ENCODE assay signal across 14 mouse cellular contexts in genomic region chr6:109167439-109167838, GRCm38 (mm10).
"Had no signal": no experiment of that assay in that cellular context is flagged by ENCODE, and none has a peak within 500 bp of the region (broad histone marks: within the 10 kb centered on the region; RNA-seq: fewer than 3 reads in every experiment).

No protein-coding gene starts in this region.

- H3K9ac ChIP-seq: kidney, embryonic 15.5 days; limb, embryonic 15.5 days; liver, embryonic 12.5 days; midbrain, embryonic 12.5 days; neural tube, embryonic 13.5 days; stomach, embryonic 15.5 days had no signal

- H3K4me3 ChIP-seq: kidney, embryonic 15.5 days; limb, embryonic 15.5 days; liver, embryonic 12.5 days; midbrain, embryonic 12.5 days; neural tube, embryonic 13.5 days; stomach, embryonic 15.5 days had no signal

- H3K4me2 ChIP-seq: kidney, embryonic 15.5 days; limb, embryonic 15.5 days; liver, embryonic 12.5 days; midbrain, embryonic 12.5 days; neural tube, embryonic 13.5 days; stomach, embryonic 15.5 days had no signal

- H3K27me3 ChIP-seq: kidney, embryonic 15.5 days; limb, embryonic 15.5 days; liver, embryonic 12.5 days; midbrain, embryonic 12.5 days; neural tube, embryonic 13.5 days; stomach, embryonic 15.5 days had no signal

- H3K4me1 ChIP-seq: kidney, embryonic 15.5 days; limb, embryonic 15.5 days; liver, embryonic 12.5 days; midbrain, embryonic 12.5 days; stomach, embryonic 15.5 days had no signal

- H3K36me3 ChIP-seq: kidney, embryonic 15.5 days; limb, embryonic 15.5 days; liver, embryonic 12.5 days; midbrain, embryonic 12.5 days; neural tube, embryonic 13.5 days; stomach, embryonic 15.5 days had no signal

- H3K27ac ChIP-seq: kidney, embryonic 15.5 days; limb, embryonic 15.5 days; liver, embryonic 12.5 days; midbrain, embryonic 12.5 days; neural tube, embryonic 13.5 days; stomach, embryonic 15.5 days had no signal

- DNase-seq: kidney, postnatal 14 days; left cerebral cortex, postnatal 4 days; retina, postnatal 1 day; right cerebral cortex, postnatal 4 days; spleen, adult 18-20 months; thymus, adult 2 months; thymus, postnatal 25 days had no signal

- ATAC-seq: liver, embryonic 12.5 days; midbrain, embryonic 16.5 days had no signal

- H3K9me3 ChIP-seq: kidney, embryonic 15.5 days; limb, embryonic 15.5 days; liver, embryonic 12.5 days; midbrain, embryonic 12.5 days; neural tube, embryonic 13.5 days; stomach, embryonic 15.5 days had no signal
